Mouse (Mus musculus) limb, embryonic 11.5 days (tissue): Measurements from ENCODE around the gene Scgb2b18. TPM values are rescaled to one million over a fixed set of nuclear protein-coding genes. Genes with fewer than 3 reads are reported as not detected.
"Not testable (repeated sequence)": the region's sequence is repeated elsewhere in the genome, so short reads cannot be mapped to it uniquely, and the experiment has no call there.

ENCODE experiments used
- ATAC-seq: fragments of 200-750 bp; cut with Nextera tagmentation; 2 replicates; pipeline ENCODE4 v1.8.0; 2017; ENCODE audit warnings: low read depth; ENCODE audit not compliant: insufficient number of reproducible peaks, low FRiP score, low TSS enrichment
- DNase-seq: peaks from one replicate; pipeline ENCODE4 v3.0.0-alpha.2; 2015; ENCODE audit warnings: low spot score
- H3K27ac ChIP-seq: fragments of 300-500 bp; sonication (generic); replicated peaks from 2 replicates; pipeline ENCODE4 v1.5.1; 2014; ENCODE audit warnings: low read depth, mild to moderate bottlenecking, low read length
- H3K27me3 ChIP-seq: fragments of 300-500 bp; sonication (generic); 2 replicates; pipeline ENCODE4 v1.6.1; 2014; ENCODE audit warnings: mild to moderate bottlenecking, low read length, mixed read lengths; ENCODE audit not compliant: control insufficient read depth, insufficient read depth
- H3K36me3 ChIP-seq: fragments of 300-500 bp; sonication (generic); 2 replicates; pipeline ENCODE4 v1.6.1; 2014; ENCODE audit warnings: mild to moderate bottlenecking, low read length, moderate library complexity, mixed read lengths; ENCODE audit not compliant: control insufficient read depth, insufficient read depth
- H3K4me1 ChIP-seq: fragments of 300-500 bp; sonication (generic); 2 replicates; pipeline ENCODE4 v1.6.1; 2014; ENCODE audit warnings: low read length, mixed read lengths; ENCODE audit not compliant: control insufficient read depth, insufficient read depth
- H3K4me2 ChIP-seq: fragments of 300-500 bp; sonication (generic); 2 replicates; pipeline ENCODE4 v1.6.1; 2014; ENCODE audit warnings: low read depth, mild to moderate bottlenecking, moderate library complexity; ENCODE audit not compliant: severe bottlenecking
- H3K4me3 ChIP-seq: fragments of 300-500 bp; sonication (generic); 2 replicates; pipeline ENCODE4 v1.5.1; 2014; ENCODE audit warnings: low read depth, low read length
- H3K9ac ChIP-seq: fragments of 300-500 bp; sonication (generic); 2 replicates; pipeline ENCODE4 v1.6.1; 2014; ENCODE audit warnings: mild to moderate bottlenecking, low read length
- H3K9me3 ChIP-seq: fragments of 300-500 bp; sonication (generic); 2 replicates; pipeline ENCODE4 v1.6.1; 2016; ENCODE audit warnings: low read length; ENCODE audit not compliant: control insufficient read depth
- WGBS: fragments of 180-500 bp; shearing (Covaris S2); extraction: QIAGEN DNeasy Blood & Tissue Kit; methylation state at CpG from one replicate; pipeline ENCODE4 v1.1.7; 2014; 5-methylcytosine and 5-hydroxymethylcytosine counted together
- polyA plus RNA-seq: library from polyadenylated mRNA; unstranded; fragments of >200 nt; fragmentation: Nextera tagmentation; extraction: Ambion mirVana; gene quantifications from 2 replicates; pipeline ENCODE4 v1.2.1, GENCODE M21; 2014

Gene Scgb2b18
- polyA plus RNA-seq: not detected in 2 replicates

DNA sequence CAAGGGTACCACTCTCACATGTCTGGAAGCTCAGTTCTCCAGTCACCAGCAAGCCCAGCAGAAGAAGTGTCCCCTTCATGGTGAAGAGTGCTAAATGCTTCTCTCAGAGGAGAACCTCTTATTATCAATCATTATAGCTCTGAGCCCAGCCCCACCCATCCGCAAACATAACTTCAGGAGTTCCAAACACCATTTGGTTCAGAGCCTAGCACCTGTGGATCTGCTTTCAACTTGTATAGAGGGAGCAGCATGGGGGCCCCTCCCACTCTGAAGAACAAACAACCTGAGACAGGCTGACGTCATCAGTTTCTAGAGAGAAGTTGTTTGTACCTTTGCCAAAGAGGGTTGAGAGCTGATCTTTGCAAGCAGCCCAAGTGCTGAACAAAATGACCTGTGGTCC lies at the start of gene Scgb2b18:
TSS of gene Scgb2b18 (minus strand) at position 101 of the 400 bp plus-strand sequence.
- H3K9ac ChIP-seq, DNase-seq, H3K4me2 ChIP-seq, H3K27ac ChIP-seq, H3K4me1 ChIP-seq, H3K36me3 ChIP-seq, ATAC-seq, H3K4me3 ChIP-seq, H3K27me3 ChIP-seq, H3K9me3 ChIP-seq: not testable (repeated sequence)
- WGBS: 86% methylated on average over 2 of the region's 2 CpGs

- H3K4me3 ChIP-seq, H3K27me3 ChIP-seq, DNase-seq, ATAC-seq, H3K9me3 ChIP-seq, H3K9ac ChIP-seq, H3K27ac ChIP-seq, H3K4me2 ChIP-seq, H3K36me3 ChIP-seq, H3K4me1 ChIP-seq: not testable (repeated sequence)
- no CpG with 5 or more reads among the region's 2 CpGs for WGBS
These were observed 11.6 kb upstream of the Scgb2b18 start, which contains the start of gene Scgb1b18 for GRCm38 (mm10) chr7:33185268-33185667. Gene Scgb1b18, plus strand, starts transcription at chr7:33185568.

Other genes with a start within 250 kb of the Scgb2b18 start
- not detected in 2 replicates for gene Scgb2b17, start 117.3 kb downstream of the Scgb2b18 start, polyA plus RNA-seq
- gene Scgb1b17, start 110.4 kb downstream of the Scgb2b18 start, polyA plus RNA-seq: not detected in 2 replicates
- not detected in 2 replicates for gene Scgb1b18, start 11.7 kb upstream of the Scgb2b18 start, polyA plus RNA-seq
- not detected in 2 replicates for gene Scgb2b19, start 106.5 kb upstream of the Scgb2b18 start, polyA plus RNA-seq
- gene Scgb1b19, start 113.4 kb upstream of the Scgb2b18 start, polyA plus RNA-seq: not detected in 2 replicates
- not detected in 2 replicates for gene Scgb2b20, start 192.5 kb upstream of the Scgb2b18 start, polyA plus RNA-seq
- not detected in 2 replicates for gene Scgb1b20, start 199.4 kb upstream of the Scgb2b18 start, polyA plus RNA-seq